Mouse (Mus musculus) midbrain, embryonic 14.5 days (tissue): ENCODE measurements around the gene 1700028P14Rik. TPM values are rescaled to one million over a fixed set of nuclear protein-coding genes. Genes with fewer than 3 reads are reported as not detected.
A peak's percentile ranks its signal among the peaks of the same experiment; 100 is the strongest.

Source experiments
- ATAC-seq: fragments of 200-750 bp; cut with Nextera tagmentation; 2 replicates; pipeline ENCODE4 v1.8.0; 2017; ENCODE audit warnings: moderate number of reproducible peaks, moderate library complexity; ENCODE audit not compliant: low FRiP score, low TSS enrichment
- DNase-seq: peaks from one replicate; pipeline ENCODE4 v3.0.0-alpha.2; 2015
- H3K27ac ChIP-seq: fragments of 300-500 bp; sonication (generic); replicated peaks from 2 replicates; pipeline ENCODE4 v1.5.1; 2014; ENCODE audit warnings: mild to moderate bottlenecking, low read depth, low read length, moderate library complexity
- H3K27me3 ChIP-seq: fragments of 300-500 bp; sonication (generic); 2 replicates; pipeline ENCODE4 v1.6.1; 2014; ENCODE audit warnings: low read length, control low read depth, mixed read lengths; ENCODE audit not compliant: control insufficient read depth, insufficient read depth
- H3K36me3 ChIP-seq: fragments of 300-500 bp; sonication (generic); 2 replicates; pipeline ENCODE4 v1.6.1; 2014; ENCODE audit warnings: low read length, control low read depth; ENCODE audit not compliant: control insufficient read depth, insufficient read depth
- H3K4me1 ChIP-seq: fragments of 300-500 bp; sonication (generic); 2 replicates; pipeline ENCODE4 v1.6.1; 2014; ENCODE audit warnings: mild to moderate bottlenecking, antibody characterized with exemption, low read length, control low read depth; ENCODE audit not compliant: control insufficient read depth, insufficient read depth
- H3K4me2 ChIP-seq: fragments of 300-500 bp; sonication (generic); 2 replicates; pipeline ENCODE4 v1.6.1; 2014; ENCODE audit warnings: mild to moderate bottlenecking, low read length, moderate library complexity
- H3K4me3 ChIP-seq: fragments of 300-500 bp; sonication (generic); replicated peaks from 2 replicates; pipeline ENCODE4 v1.5.1; 2014; ENCODE audit warnings: low read depth, low read length
- H3K9ac ChIP-seq: fragments of 300-500 bp; sonication (generic); replicated peaks from 2 replicates; pipeline ENCODE4 v1.6.1; 2014; ENCODE audit warnings: mild to moderate bottlenecking, low read length, moderate library complexity
- H3K9me3 ChIP-seq: fragments of 300-500 bp; sonication (generic); 2 replicates; pipeline ENCODE4 v1.6.1; 2016; ENCODE audit warnings: low read length, control low read depth, mixed read lengths; ENCODE audit not compliant: control insufficient read depth
- WGBS: fragments of 180-500 bp; shearing (Covaris S2); extraction: QIAGEN DNeasy Blood & Tissue Kit; methylation state at CpG from one replicate; pipeline ENCODE4 v1.1.7; 2014; 5-methylcytosine and 5-hydroxymethylcytosine counted together
- polyA plus RNA-seq: library from polyadenylated mRNA; unstranded; fragments of >200 nt; fragmentation: Nextera tagmentation; extraction: Ambion mirVana; gene quantifications from 2 replicates; pipeline ENCODE4 v1.2.1, GENCODE M21; 2014

The 1700028P14Rik gene
- polyA plus RNA-seq, 1 experiment from 2014 or later = 0.67 TPM

DNA sequence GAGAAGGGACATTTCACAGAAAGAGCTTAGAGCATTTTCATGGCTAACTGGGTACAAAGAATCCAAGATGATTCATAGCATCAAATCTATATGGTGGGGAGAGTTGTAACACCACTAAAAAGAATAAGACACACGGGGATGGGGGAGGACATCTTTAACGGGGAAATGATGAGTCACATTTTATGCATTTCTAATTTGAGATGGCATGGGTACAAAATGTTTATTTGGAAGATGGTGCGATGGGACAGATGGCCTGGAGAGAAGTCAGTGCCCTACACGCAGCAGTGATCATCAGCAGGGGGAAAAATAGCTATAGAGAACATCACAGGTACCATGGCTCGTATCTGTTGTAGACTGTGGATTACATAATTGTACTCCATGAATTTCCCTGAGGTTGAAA is 88.9 kb downstream of the 1700028P14Rik start:
- DNase-seq = no peak
- WGBS = 87% methylated on average over 5 of the region's 5 CpGs

GRCm38 (mm10) chr19:23562588-23562987 is 90.0 kb downstream of the 1700028P14Rik start:
- ATAC-seq (no peak), DNase-seq (no peak)
- Histone ChIP-seq H3K27ac (no peak overlapping the region), H3K27me3 (no peaks in the 10 kb centered on the region), H3K4me2 (no peak overlapping the region), H3K9me3 (no peaks in the 10 kb centered on the region), H3K9ac (no peak overlapping the region), H3K4me3 (no peak overlapping the region), H3K4me1 (no peaks in the 10 kb centered on the region), H3K36me3 (no peaks in the 10 kb centered on the region)
- 94% methylated on average over 4 of the region's 4 CpGs for WGBS

More for the DNA sequence above, 88.9 kb downstream of the 1700028P14Rik start:
- no peak for ATAC-seq
- no peak overlapping the region for H3K27ac ChIP-seq
- H3K27me3 ChIP-seq = no peaks in the 10 kb centered on the region
- H3K4me1 ChIP-seq = no peaks in the 10 kb centered on the region
- H3K4me2 ChIP-seq = no peak overlapping the region
- H3K9ac ChIP-seq = no peak overlapping the region
- H3K4me3 ChIP-seq = no peak overlapping the region
- no peaks in the 10 kb centered on the region for H3K9me3 ChIP-seq
- H3K36me3 ChIP-seq = no peaks in the 10 kb centered on the region

DNA sequence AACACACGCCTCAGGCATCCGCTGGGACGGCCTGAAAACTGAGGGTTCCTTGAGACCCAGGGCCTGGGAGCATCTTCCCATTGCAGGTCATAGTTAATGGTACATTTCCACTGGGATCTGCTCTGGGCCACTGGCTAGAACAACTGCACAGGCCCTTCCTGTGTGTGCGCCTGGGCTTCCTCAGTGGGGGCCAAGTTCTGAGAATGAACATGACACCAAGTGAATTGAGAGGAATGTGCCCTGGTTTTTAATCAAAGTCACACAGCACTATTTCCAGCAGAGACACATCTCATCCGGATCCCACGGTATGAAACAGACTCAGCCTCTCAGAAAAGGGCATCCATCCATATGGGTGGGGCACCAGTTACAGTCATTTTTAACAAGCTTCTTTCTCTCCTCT is 90.6 kb downstream of the 1700028P14Rik start:
- no peaks in the 10 kb centered on the region for H3K9me3 ChIP-seq
- no peak overlapping the region for H3K27ac ChIP-seq
- no peak for DNase-seq
- H3K4me2 ChIP-seq = no peak overlapping the region
- no peaks in the 10 kb centered on the region for H3K36me3 ChIP-seq
- H3K27me3 ChIP-seq = no peaks in the 10 kb centered on the region
- WGBS = 88% methylated on average over 6 of the region's 6 CpGs
- H3K9ac ChIP-seq = no peak overlapping the region
- H3K4me3 ChIP-seq = no peak overlapping the region
- H3K4me1 ChIP-seq = no peaks in the 10 kb centered on the region
- no peak for ATAC-seq

- WGBS = 74% methylated on average over 2 of the region's 2 CpGs
Measured at GRCm38 (mm10) chr19:23553450-23553849, 99.2 kb downstream of the 1700028P14Rik start.

DNA sequence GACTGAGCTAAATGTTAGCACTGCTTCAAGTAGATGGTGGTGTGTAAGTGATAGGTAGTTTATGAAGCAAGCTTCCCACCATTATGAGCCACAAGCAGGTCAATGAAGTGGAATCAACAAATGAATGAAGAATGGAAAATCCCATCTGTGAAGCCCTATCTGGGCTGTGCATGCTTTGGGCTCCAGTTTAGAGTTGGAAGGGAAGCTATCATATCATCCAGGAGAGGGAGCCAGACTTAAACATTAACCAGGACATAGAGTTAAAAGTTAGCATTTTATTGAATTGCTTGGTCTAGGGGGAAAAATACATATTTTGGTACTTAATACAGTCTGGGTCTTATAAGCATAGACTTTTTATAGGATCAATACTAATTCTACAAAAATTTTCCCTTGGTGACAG is 107.0 kb downstream of the 1700028P14Rik start:
- Histone ChIP-seq H3K4me3 (no peak overlapping the region), H3K36me3 (no peaks in the 10 kb centered on the region), H3K27me3 (no peaks in the 10 kb centered on the region), H3K9me3 (no peaks in the 10 kb centered on the region), H3K4me2 (no peak overlapping the region), H3K4me1 (no peaks in the 10 kb centered on the region), H3K9ac (no peak overlapping the region), H3K27ac (no peak overlapping the region)
- no peak for ATAC-seq
- DNase-seq = peak; percentile 46

More at GRCm38 (mm10) chr19:23553450-23553849, 99.2 kb downstream of the 1700028P14Rik start:
- no peak overlapping the region for H3K9ac ChIP-seq
- no peak for ATAC-seq
- no peak overlapping the region for H3K4me3 ChIP-seq
- H3K4me2 ChIP-seq = no peak overlapping the region
- no peak overlapping the region for H3K27ac ChIP-seq
- DNase-seq = no peak
- no peaks in the 10 kb centered on the region for H3K27me3 ChIP-seq
- no peaks in the 10 kb centered on the region for H3K9me3 ChIP-seq
- H3K36me3 ChIP-seq = no peaks in the 10 kb centered on the region
- H3K4me1 ChIP-seq = no peaks in the 10 kb centered on the region

GRCm38 (mm10) chr19:23543244-23544004 is 109.2 kb downstream of the 1700028P14Rik start:
- ATAC-seq (no peak), DNase-seq (peak; percentile 52)
- Histone ChIP-seq H3K4me2 (no peak overlapping the region), H3K9me3 (no peaks in the 10 kb centered on the region), H3K9ac (no peak overlapping the region), H3K4me1 (no peaks in the 10 kb centered on the region), H3K27me3 (no peaks in the 10 kb centered on the region), H3K27ac (no peak overlapping the region), H3K4me3 (no peak overlapping the region), H3K36me3 (no peaks in the 10 kb centered on the region)
- WGBS = 64% methylated on average over 11 of the region's 11 CpGs

GRCm38 (mm10) chr19:23542759-23543158 is 109.9 kb downstream of the 1700028P14Rik start:
- H3K9me3 ChIP-seq = no peaks in the 10 kb centered on the region
- 85% methylated on average over 4 of the region's 4 CpGs for WGBS
- no peak overlapping the region for H3K9ac ChIP-seq
- no peak overlapping the region for H3K4me2 ChIP-seq
- no peak overlapping the region for H3K27ac ChIP-seq
- ATAC-seq (no peak), DNase-seq (no peak)
- no peaks in the 10 kb centered on the region for H3K4me1 ChIP-seq
- H3K27me3 ChIP-seq = no peaks in the 10 kb centered on the region
- no peak overlapping the region for H3K4me3 ChIP-seq
- H3K36me3 ChIP-seq = no peaks in the 10 kb centered on the region

- Histone ChIP-seq H3K27me3 (no peaks in the 10 kb centered on the region), H3K36me3 (no peaks in the 10 kb centered on the region), H3K9ac (no peak overlapping the region), H3K4me2 (no peak overlapping the region), H3K27ac (no peak overlapping the region), H3K4me3 (no peak overlapping the region), H3K9me3 (no peaks in the 10 kb centered on the region), H3K4me1 (no peaks in the 10 kb centered on the region)
- DNase-seq (no peak), ATAC-seq (no peak)
- 94% methylated on average over 3 of the region's 3 CpGs for WGBS
Measured at GRCm38 (mm10) chr19:23535700-23536099, 116.9 kb downstream of the 1700028P14Rik start.

GRCm38 (mm10) chr19:23531899-23532298 is 120.7 kb downstream of the 1700028P14Rik start:
- WGBS = 22% methylated on average over 4 of the region's 4 CpGs
- DNase-seq (peak; percentile 41), ATAC-seq (no peak)
- Histone ChIP-seq H3K4me1 (no peaks in the 10 kb centered on the region), H3K4me3 (no peak overlapping the region), H3K27ac (no peak overlapping the region), H3K4me2 (no peak overlapping the region), H3K27me3 (no peaks in the 10 kb centered on the region), H3K9me3 (no peaks in the 10 kb centered on the region), H3K9ac (no peak overlapping the region), H3K36me3 (no peaks in the 10 kb centered on the region)
